Mouse (Mus musculus) adrenal gland, postnatal 25 days (tissue): ENCODE results near the gene Alpk1. TPM values are rescaled to one million over a fixed set of nuclear protein-coding genes. Genes with fewer than 3 reads are reported as not detected.

Experiments used
- DNase-seq: peaks from one replicate; pipeline ENCODE4 v3.0.0; 2021; ENCODE audit warnings: mixed read lengths
- total RNA-seq: library from RNA; stranded (reverse); gene quantifications from 2 replicates; pipeline ENCODE4 v1.2.3, GENCODE M21; 2021

Gene Alpk1
- total RNA-seq, 1 experiment from 2014 or later: 12.1 TPM

DNA sequence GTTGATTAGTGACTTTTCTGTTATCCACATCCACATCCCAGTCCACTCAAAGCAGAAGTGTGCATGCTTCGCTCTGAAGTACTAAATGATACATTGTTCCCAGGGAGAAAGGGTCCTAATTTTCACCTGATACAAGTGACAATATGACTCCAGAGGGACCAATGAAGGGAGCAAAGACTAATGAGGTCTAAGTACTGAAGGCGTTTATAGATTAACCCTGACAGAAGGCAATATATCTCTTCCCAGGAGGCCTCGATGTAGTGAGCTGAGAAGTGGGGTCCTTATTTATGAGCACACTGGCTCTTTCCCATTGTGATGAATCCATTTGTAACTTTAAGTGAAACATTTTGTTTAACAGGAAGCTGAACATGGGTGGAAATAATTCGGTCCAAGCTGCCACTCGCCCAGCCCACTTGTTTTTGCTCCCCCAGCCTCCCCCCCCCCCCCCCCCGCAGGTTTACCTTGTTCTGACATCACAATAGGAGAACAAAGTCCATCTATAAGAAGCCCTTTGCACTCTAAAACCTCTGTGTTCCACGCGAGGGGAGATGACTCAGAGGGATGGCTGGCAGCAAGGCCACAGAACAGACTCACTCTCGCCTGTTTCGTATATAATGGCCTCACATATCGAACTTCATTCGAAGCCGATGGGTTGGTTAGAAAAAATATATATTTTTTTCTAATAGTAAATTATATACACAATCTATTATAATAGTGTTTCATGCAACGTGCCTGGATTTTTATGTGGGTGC, 36.5 kb downstream of the Alpk1 start:
- no peak for DNase-seq

DNA sequence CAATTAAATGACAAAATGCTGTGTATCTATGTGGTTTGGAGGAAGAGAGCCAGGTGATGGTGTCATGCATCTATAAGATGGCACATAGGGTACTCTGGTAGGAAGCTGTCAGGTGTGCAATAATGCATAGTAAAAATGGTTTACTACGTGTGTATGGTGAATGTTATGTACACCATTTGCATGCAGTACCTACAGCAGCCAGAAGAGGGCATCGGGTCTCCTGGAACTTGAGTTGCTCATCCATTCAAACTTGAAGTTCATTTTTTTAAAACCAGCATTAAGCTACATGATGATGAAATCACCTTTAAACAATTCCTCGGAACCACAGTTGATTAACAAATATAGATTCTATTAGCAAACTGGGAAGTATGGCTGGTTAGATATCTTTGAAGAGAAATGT, 38.9 kb downstream of the Alpk1 start:
- DNase-seq: no peak

DNA sequence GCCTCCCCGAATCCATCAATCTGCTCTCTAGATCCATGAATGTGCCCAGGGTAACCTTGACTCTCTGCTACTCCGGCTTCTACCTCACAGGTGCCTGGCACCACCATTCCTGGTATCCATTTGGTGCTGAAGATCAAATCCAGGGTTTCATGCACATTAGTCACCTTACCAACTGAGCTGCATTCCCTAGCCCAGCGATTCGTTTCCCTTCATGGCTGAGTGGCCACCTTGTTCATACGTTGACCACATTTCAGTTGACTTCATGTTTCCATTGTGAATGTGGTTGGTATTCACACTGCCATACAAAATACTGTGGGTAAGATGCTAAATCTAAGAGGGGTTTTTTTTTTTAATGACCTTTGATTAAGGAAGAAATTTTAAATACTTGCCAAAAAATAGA, 42.5 kb downstream of the Alpk1 start:
- DNase-seq: no peak

- no peak for DNase-seq
Observed at GRCm38 (mm10) chr3:127735395-127735794, 44.9 kb downstream of the Alpk1 start.

GRCm38 (mm10) chr3:127729513-127730137, 50.7 kb downstream of the Alpk1 start:
- no peak for DNase-seq

GRCm38 (mm10) chr3:127728851-127729512, 51.3 kb downstream of the Alpk1 start:
- DNase-seq: no peak

- no peak for DNase-seq
Observed at GRCm38 (mm10) chr3:127728046-127728445, 52.3 kb downstream of the Alpk1 start.

DNA sequence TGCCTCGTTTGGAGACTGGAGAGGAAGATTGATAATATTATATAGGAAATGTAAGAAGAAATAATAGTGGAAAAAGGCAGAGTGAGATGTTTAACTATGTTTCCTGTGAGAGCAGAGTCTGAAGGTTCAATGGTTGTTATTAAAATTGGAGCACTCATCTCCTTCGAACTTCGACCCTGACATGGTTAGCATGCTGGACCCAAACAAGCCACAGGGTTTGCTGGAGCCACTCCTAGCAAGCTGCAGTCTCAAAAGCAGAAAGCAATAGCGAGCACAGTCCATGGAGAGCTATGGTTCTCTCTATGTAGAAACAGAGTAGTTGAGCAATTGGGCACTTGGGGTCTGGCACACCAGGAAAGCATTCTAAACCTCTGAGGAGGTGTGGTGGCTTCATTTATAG, 59.4 kb downstream of the Alpk1 start:
- DNase-seq: no peak

DNA sequence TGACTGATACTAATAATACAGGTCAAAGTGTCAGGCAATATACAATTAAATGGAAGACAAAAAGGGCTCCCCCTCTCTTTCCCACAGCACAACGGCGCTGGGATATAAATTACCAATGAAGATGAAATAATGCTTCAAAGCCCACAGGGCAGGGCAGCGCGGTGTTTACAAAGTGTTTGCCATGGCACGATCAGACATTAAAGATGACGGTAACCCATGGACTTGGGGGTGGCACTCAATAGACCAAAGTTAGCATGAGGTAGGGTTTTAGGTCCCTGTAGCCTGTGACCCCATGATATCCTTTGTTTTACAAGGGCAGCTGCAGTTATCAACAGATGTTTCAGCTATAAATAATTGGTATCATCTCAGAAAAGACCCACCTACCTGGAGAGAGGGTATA, 60.3 kb downstream of the Alpk1 start:
- DNase-seq: no peak

- no peak for DNase-seq
Observed at GRCm38 (mm10) chr3:127719601-127720000, 60.7 kb downstream of the Alpk1 start.

- no peak for DNase-seq
Observed at GRCm38 (mm10) chr3:127716759-127717158, 63.6 kb downstream of the Alpk1 start.

DNA sequence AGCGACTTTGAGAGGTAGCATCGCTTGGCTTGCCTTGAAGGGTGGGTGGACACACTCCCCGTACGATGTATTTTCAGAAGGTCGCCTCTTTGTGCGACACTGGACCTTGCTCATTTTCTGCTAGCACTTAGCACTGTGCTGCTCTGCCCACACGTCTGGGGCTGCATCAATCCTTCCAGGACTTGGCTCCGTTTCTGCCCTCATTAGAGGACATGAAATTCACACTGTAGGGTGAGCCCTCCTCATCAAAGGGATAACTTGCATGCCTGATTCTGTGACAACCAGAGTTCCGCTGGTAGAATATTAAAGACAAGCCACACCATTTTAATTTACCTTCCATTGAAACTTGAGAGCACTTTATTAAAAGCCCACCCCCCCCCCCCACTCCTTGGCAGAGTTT, 67.2 kb downstream of the Alpk1 start:
- DNase-seq: no peak

- no peak for DNase-seq
Observed at GRCm38 (mm10) chr3:127711536-127711935, 68.8 kb downstream of the Alpk1 start.

GRCm38 (mm10) chr3:127707089-127707485, 73.2 kb downstream of the Alpk1 start:
- no peak for DNase-seq

GRCm38 (mm10) chr3:127706445-127707088, 73.8 kb downstream of the Alpk1 start:
- no peak for DNase-seq

- no peak for DNase-seq
Observed at GRCm38 (mm10) chr3:127705515-127706444, 74.5 kb downstream of the Alpk1 start.

GRCm38 (mm10) chr3:127705139-127705514, 75.2 kb downstream of the Alpk1 start:
- DNase-seq: no peak

- DNase-seq: no peak
Observed at GRCm38 (mm10) chr3:127701196-127701825, 79.0 kb downstream of the Alpk1 start.

- no peak for DNase-seq
Observed at GRCm38 (mm10) chr3:127698636-127699035, 81.7 kb downstream of the Alpk1 start.

DNA sequence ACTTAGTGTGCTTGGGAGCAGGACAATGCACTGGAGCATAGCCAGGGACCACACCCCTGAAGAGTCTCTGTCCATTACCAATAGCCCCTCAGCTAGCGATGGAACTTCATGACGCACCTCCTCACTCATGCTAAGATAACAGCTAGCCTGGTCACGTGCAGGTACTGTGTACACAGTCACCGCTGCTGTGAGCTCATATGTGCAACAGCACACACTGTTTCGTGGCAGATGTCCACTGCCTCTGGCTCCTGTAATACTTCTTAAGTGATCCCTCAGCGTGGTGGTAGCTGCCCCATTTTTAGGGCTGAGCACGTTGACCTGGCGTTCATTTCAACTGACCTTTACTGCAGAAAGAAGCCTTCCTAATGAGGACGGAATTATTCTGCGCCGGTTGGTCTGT, 83.8 kb downstream of the Alpk1 start:
- no peak for DNase-seq
